Mouse (Mus musculus) megakaryocyte-erythroid progenitor cell, adult 5-6 weeks (primary cell): Measurements from ENCODE around the gene Mip. TPM values are rescaled to one million over a fixed set of nuclear protein-coding genes. Genes with fewer than 3 reads are reported as not detected.
"Not testable (repeated sequence)": the region's sequence is repeated elsewhere in the genome, so short reads cannot be mapped to it uniquely, and the experiment has no call there.

Experiments
- ATAC-seq: replicated peaks from 2 replicates; pipeline ENCODE4 v1.8.0; 2016; ENCODE audit warnings: mild to moderate bottlenecking, inconsistent platforms; ENCODE audit not compliant: severe bottlenecking, poor library complexity, low FRiP score, low TSS enrichment
- total RNA-seq, 2 experiments: library from RNA; stranded (forward) in 1 of 2; stranded (reverse) in 1 of 2; fragments of 200-1000, 215-1000 nt in 1 of 2; fragments of >200 nt in 1 of 2; fragmentation: Nextera tagmentation in 1 of 2; gene quantifications; 2 replicates each; pipeline ENCODE4 v1.2.3; 2014 to 2017

The Mip gene
- total RNA-seq (2014; fragmentation: Nextera tagmentation) (0.74 TPM in 1 of 2 replicates, not detected in the other), total RNA-seq (2017) (1.6 TPM in 1 of 2 replicates, not detected in the other)

DNA sequence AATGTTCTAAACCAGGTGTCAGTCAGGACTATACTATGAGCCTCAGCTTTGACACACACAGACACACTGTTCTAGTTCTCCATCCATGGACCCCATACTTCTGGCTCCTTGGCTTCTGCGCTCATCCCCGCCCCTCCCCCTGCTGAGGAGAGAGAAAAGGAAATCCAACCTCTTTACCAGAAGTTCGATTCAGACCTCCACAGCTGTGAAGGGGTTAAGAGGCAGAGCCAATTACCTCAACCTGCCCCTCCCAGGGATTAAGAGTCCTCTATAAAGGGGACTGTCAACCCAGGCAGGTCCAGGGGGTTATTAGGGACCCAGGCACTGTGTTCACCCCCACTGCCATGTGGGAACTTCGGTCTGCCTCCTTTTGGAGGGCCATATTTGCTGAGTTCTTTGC lies at the start of gene Mip:
TSS of gene Mip (plus strand) at position 301 of the 400 bp plus-strand sequence.
- ATAC-seq = no peak

DNA sequence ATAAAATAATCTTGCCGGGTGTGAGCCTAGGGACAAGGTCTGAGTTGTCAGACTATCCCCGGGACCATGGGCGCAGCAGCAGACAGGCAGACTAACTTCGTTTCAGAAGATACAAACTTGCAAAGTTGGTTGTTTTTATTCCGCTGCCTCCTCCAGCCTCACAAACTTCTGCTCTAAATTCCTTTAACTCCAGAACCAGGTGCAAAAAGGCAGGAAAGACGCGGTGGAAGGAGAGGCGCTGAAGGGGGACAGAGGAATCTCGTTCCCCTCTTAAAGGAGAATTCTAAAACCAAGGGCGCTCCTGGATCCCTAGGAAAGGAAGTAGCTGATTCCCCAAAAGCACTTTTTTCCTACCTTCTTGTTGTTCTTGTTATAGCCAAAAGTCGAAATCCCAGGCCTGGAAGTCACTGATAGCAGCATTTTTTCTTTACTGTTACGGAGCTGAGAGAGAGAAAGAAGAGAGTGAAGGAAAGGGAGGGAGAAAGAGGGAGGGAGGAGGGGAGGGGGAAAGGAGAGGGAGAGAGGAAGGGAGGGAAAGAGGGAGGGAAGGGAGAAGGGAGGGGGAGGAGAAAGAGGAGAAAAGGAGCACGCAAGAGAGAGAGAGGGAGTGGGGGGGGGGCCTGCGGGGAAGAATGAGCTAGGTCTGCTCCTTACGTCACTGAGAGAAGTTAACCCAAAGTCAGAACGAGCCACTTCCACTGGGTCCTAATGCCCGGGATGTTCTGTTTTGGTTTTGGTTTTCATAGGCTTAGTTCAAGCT lies 49.5 kb upstream of the Mip start:
- ATAC-seq = peak; percentile 90

DNA sequence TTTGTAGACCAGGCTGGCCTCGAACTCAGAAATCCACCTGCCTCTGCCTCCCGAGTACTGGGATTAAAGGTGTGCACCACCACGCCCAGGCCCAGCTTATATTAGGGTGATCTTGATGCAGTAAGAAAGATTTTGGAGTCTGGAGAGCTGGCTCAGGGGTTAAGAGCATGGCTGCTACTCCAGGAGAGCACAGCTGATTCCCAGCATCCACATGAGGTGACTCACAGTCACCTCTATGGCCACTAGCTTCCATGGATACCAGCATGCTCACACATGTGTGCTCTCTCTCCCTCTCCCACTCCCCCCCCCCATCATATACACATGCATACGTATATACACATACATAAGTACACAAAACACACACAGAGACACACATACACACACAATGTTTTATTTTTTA lies 48.3 kb upstream of the Mip start:
- ATAC-seq = no peak

GRCm38 (mm10) chr10:128179989-128180388 lies 45.6 kb upstream of the Mip start, which contains the start of gene Rbms2:
Gene Rbms2, minus strand, starts transcription at chr10:128180297.
- ATAC-seq = 0 out of 2 replicates have a peak, but pooled peaks have one; percentile 32

DNA sequence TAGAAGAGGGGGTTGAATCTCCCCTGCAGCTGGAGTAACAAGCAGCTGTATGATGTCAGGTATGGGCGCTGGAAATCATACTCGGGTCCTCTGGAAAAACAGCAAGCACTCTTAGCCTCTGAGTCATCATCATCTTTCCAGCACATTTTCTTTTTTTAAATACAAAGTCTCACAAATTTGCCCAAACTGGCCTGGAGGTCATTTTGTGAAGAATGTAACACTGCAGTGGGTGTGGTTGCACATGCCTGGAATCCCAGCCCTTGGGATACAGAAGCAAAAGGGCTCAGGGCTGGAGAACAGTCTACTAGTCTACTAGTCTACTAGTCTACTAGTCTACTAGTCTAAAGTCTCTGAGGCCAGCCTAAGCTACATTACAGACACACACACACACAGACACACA lies 41.3 kb upstream of the Mip start:
- no peak for ATAC-seq

- no peak for ATAC-seq
Measured at GRCm38 (mm10) chr10:128185277-128185940, 40.2 kb upstream of the Mip start.

- peak; percentile 69 for ATAC-seq
Measured at GRCm38 (mm10) chr10:128185959-128186358, 39.7 kb upstream of the Mip start.

GRCm38 (mm10) chr10:128187181-128187605 lies 38.4 kb upstream of the Mip start:
- ATAC-seq = peak; percentile 89

- peak; percentile 65 for ATAC-seq
Measured at GRCm38 (mm10) chr10:128188242-128188877, 37.3 kb upstream of the Mip start.

GRCm38 (mm10) chr10:128191472-128191871 lies 34.2 kb upstream of the Mip start:
- no peak for ATAC-seq

DNA sequence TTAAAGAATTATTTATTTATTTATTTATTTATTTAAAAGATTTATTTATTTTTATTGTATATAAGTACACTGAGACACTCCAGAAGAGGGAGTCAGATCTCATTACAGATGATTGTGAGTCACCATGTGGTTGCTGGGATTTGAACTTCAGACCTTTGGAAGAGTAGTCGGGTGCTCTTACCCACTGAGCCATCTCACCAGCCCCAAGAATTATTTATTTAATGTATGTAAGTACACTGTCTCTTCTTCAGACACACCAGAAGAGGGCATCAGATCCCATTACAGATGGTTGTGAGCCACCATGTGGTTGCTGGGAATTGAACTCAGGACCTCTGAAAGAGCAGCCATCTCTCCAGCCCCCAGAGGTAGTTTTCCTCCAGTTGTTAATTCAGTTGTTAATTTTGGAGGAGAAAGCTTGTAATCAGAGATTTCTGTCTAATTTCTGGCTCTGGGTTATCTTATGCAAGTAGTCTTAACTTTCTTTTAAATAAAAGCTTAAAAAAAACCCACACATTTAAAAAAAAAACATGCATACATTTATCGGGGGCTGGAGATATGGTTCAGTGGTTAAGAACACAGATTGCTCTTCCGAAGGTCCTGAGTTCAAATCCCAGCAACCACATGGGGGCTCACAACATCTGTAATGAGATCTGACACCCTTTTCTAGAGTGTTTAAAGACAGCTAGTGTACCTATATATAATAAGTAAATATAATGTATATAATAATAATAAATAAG lies 33.4 kb upstream of the Mip start:
- not testable (repeated sequence) for ATAC-seq

DNA sequence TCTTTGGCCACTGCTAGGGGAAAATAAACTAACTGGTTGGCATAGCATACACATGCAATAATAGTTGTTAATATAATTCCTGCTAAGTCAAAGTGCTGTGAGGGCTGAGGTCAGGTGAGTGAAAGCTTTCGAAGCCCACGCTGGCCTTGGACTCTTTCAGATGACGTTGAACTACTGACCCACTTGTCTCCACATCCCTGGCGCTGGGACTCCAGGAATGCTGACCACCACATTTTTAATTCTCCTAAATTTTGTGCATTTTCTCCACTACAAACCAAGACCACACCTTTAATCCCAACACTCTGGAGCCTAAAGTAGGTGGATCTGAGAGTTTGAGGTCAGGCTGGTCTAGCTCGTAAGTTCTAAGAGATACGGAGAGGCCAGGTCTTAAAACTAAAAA lies 32.5 kb upstream of the Mip start:
- ATAC-seq = no peak

GRCm38 (mm10) chr10:128194024-128194550 lies 31.6 kb upstream of the Mip start, which contains the start of gene Gls2:
Gene Gls2, plus strand, starts transcription at chr10:128194457.
- ATAC-seq = peak; percentile 98

GRCm38 (mm10) chr10:128194551-128195461 lies 30.8 kb upstream of the Mip start:
- ATAC-seq = peak; percentile 55

DNA sequence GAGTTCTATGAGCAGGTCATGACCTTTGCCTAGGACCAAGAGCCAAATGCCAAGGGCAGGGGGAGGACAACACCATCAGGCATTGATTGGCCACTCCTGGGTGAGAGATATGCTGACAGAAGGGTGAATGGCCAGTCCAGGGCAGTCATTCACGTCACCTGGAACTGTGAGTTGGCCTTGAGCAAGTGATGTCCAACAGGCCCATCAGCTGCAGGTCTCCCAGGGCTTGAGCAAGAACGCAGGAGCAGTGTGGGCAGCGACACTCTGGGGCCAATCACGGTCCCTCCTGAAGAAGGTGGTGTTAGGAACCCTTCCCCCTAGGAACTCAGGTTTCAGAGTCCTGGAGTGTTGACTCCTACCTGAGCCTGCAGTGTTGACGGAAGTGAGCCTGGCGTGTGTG lies 23.8 kb upstream of the Mip start:
- ATAC-seq = no peak

DNA sequence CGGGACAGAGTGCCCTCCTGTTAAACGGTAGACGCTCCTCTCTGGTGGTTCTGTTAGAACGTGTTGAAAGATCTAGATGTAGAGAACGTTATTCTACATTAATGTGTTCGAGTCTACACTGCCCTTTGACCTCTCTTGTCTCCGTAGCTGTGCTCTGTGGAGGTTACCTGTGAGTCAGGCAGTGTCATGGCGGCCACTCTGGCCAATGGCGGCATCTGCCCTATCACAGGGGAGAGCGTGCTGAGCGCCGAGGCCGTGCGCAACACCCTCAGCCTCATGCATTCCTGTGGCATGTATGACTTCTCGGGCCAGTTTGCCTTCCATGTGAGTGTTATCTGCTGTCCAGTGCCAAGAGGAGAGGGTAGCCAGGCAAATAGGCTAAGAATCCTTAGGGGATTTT lies 20.7 kb upstream of the Mip start:
- no peak for ATAC-seq

DNA sequence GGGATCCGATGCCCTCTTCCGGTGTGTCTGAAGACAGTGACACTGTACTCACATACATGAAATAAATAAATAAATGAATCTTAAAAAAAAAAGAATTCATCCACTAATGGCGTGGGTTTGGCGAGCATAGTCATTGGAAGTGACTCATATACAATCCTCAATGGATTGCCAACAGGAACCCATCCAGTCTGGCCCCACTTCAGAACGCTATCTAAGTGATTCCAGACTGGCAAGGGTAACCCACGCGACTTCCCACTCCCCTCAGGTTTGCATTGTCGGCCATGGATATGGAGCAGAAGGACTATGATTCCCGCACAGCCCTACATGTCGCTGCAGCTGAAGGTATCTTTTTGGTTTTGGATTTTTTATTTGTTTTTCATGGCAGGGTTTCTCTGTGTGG lies 17.3 kb upstream of the Mip start:
- ATAC-seq = no peak

GRCm38 (mm10) chr10:128209311-128210009 lies 16.2 kb upstream of the Mip start:
- no peak for ATAC-seq
